Mouse (Mus musculus) testis, adult 2 months (tissue): ENCODE results near the gene Fdps.

Experiments used
- CTCF ChIP-seq: fragments of 200-500 bp; IDR thresholded peaks from 2 replicates; pipeline ENCODE4 v1.5.1; 2012; ENCODE audit warnings: low read depth, mild to moderate bottlenecking, inconsistent platforms, low read length, moderate library complexity; ENCODE audit not compliant: control insufficient read depth, insufficient read depth, insufficient replicate concordance
- POLR2A ChIP-seq: fragments of 200-500 bp; IDR thresholded peaks from 2 replicates; pipeline ENCODE4 v1.6.1; 2012; ENCODE audit warnings: low read depth, mild to moderate bottlenecking, inconsistent platforms, low read length, moderate library complexity; ENCODE audit not compliant: control insufficient read depth

GRCm38 (mm10) chr3:89093175-89093574, 8.6 kb downstream of the Fdps start, which contains the start of gene Rusc1:
- TF ChIP-seq POLR2A (no peak), CTCF (no peak)
